Comparison of ENCODE assay signal across 8 mouse cellular contexts in the genomic region with DNA sequence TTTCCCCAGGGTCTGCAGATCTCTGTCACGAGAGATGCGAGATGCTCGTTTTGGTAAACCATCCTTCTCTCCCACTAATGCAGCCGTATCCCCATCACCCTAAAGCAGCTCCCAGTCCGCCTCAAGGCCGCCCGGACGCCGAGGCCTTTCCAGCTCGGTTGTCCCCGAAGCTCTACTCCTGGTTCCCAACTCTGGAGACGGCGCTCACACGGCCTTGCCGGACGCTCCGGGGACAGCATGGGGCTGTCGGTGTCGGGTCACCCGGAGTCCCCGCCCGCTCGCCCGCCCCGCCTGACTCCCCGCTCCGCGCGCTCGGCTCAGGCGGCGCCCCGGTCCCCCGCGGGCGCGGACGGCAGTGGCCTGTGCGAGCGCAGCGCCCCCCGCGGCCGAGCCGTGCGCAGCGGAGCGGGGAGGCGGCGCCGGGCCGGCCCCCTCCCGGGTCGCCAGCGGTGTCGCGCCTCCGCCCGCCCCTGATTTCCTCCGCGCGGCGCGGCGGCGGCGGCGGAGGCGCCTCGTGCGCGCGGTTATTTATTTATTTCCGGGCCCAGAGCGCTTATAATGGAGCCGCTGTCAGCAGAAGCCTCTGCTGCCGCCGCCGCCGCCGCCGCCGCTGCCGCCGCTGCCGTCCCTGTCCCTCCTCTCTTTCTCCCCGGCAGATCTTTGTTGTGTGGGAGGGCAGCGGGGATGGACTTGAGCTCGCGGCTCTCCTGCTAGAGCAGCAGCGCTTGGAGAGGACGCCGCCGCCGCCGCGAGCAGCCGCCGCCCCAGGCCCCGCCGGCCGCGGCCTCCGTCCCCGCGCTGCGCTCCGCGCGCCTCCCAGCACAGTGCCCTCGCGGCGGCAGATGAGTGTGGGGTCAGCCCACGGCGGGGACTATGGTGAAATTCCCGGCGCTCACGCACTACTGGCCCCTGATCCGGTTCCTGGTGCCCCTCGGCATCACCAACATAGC. TPM values are rescaled to one million over a fixed set of nuclear protein-coding genes. Genes with fewer than 3 reads are reported as not detected.
DNase-seq lines count a peak whose midpoint lies in the region; ATAC-seq and TF ChIP-seq lines count a peak whose summit lies in the region.

A gene (plus strand): TSS at position 547 of the 950 bp plus-strand sequence.

- H3K4me3 ChIP-seq in C2C12 (ENCODE audit: insufficient read depth, poor library complexity, severe bottlenecking) (peak within 1 kb of the TSS; percentile 97), myocyte (peak within 1 kb of the TSS; percentile 56)
- peak within 1 kb of the TSS; percentile 81 for H3K4me3 ChIP-seq in forebrain, embryonic 10.5 days
- H3K4me3 ChIP-seq in heart, embryonic 13.5 days, result peak within 1 kb of the TSS; percentile 72
- H3K4me3 ChIP-seq in kidney, postnatal 0 days (replicated peaks; ENCODE audit: low read depth, low read length), result peak within 1 kb of the TSS; percentile 81
- H3K4me3 ChIP-seq in liver, embryonic 12.5 days, result peak within 1 kb of the TSS; percentile 90

- H3ac ChIP-seq in C2C12 (ENCODE audit: control insufficient read depth, insufficient read length, low read depth) (peak within 1 kb of the TSS; percentile 96), myocyte (ENCODE audit: control insufficient read depth, insufficient read length) (peak within 1 kb of the TSS; percentile 65)

- peaks cover 23% of the 10 kb centered on the region for H3K36me3 ChIP-seq in C2C12 (ENCODE audit: control insufficient read depth, insufficient read depth)
- H3K36me3 ChIP-seq in forebrain, embryonic 10.5 days (replicated peaks), result no peaks in the 10 kb centered on the region
- H3K36me3 ChIP-seq in heart, embryonic 13.5 days, result no peaks in the 10 kb centered on the region; the same call in 1 of the 2 replicates
- no peaks in the 10 kb centered on the region for H3K36me3 ChIP-seq in kidney, postnatal 0 days (ENCODE audit: insufficient read depth, low read length)
- H3K36me3 ChIP-seq in liver, embryonic 12.5 days, result peaks cover 6% of the 10 kb centered on the region; the same call in 1 of the 2 replicates
- H3K36me3 ChIP-seq in myocyte (ENCODE audit: control insufficient read depth, insufficient read depth), result peaks cover under 1% of the 10 kb centered on the region

- peak; percentile 25; the same call in 1 of the 2 replicates for TF ChIP-seq POLR2A in brain, embryonic 14.5 days (IDR thresholded peaks at IDR 0.05; ENCODE audit: borderline replicate concordance, extremely low read depth, insufficient read depth, insufficient read length, poor library complexity, severe bottlenecking)
- peak; percentile 75 for TF ChIP-seq POLR2A in myocyte (IDR thresholded peaks at IDR 0.05; ENCODE audit: insufficient read length, low read depth)

- peaks cover 42% of the 10 kb centered on the region for H3K79me3 ChIP-seq in C2C12 (ENCODE audit: low read depth)

- H3K27me3 ChIP-seq in C2C12 (ENCODE audit: control insufficient read depth, insufficient read depth, insufficient read length) (no peaks in the 10 kb centered on the region), myocyte (ENCODE audit: control insufficient read depth, insufficient read depth, insufficient read length) (no peaks in the 10 kb centered on the region)
- peaks cover 22% of the 10 kb centered on the region for H3K27me3 ChIP-seq in forebrain, embryonic 10.5 days (ENCODE audit: poor library complexity, severe bottlenecking)
- no peaks in the 10 kb centered on the region for H3K27me3 ChIP-seq in heart, embryonic 13.5 days (replicated peaks)
- no peaks in the 10 kb centered on the region for H3K27me3 ChIP-seq in kidney, postnatal 0 days (ENCODE audit: insufficient read depth, low read length)
- no peaks in the 10 kb centered on the region for H3K27me3 ChIP-seq in liver, embryonic 12.5 days (replicated peaks)

- H3K4me1 ChIP-seq in forebrain, embryonic 10.5 days, result peaks cover 29% of the 10 kb centered on the region
- H3K4me1 ChIP-seq in heart, embryonic 13.5 days, result peaks cover 26% of the 10 kb centered on the region
- no peaks in the 10 kb centered on the region for H3K4me1 ChIP-seq in kidney, postnatal 0 days (replicated peaks; ENCODE audit: insufficient read depth, low read length)
- peaks cover 47% of the 10 kb centered on the region for H3K4me1 ChIP-seq in liver, embryonic 12.5 days

- H3K9me3 ChIP-seq in forebrain, embryonic 10.5 days, result no peaks in the 10 kb centered on the region
- H3K9me3 ChIP-seq in heart, embryonic 13.5 days, result peaks cover 3% of the 10 kb centered on the region; the same call in 1 of the 2 replicates
- no peaks in the 10 kb centered on the region for H3K9me3 ChIP-seq in kidney, postnatal 0 days (replicated peaks; ENCODE audit: low read length)
- H3K9me3 ChIP-seq in liver, embryonic 12.5 days (replicated peaks), result no peaks in the 10 kb centered on the region

- under 1% methylated on average over 117 of the region's 120 CpGs for WGBS in forebrain, embryonic 10.5 days
- under 1% methylated on average over 93 of the region's 120 CpGs for WGBS in heart, embryonic 13.5 days
- under 1% methylated on average over 98 of the region's 120 CpGs for WGBS in kidney, postnatal 0 days
- 1% methylated on average over 116 of the region's 120 CpGs for whole genome bisulfite sequencing in liver, embryonic 12.5 days (ENCODE audit: insufficient replicate concordance)

- ATAC-seq in heart, embryonic 13.5 days (ENCODE audit: extremely low read depth, insufficient number of reproducible peaks, low FRiP score, low TSS enrichment), result peak; percentile 86
- peak; percentile 89 for ATAC-seq in kidney, postnatal 0 days (replicated peaks; ENCODE audit: low FRiP score, low read depth)
- peak; percentile 89 for ATAC-seq in liver, embryonic 12.5 days

- H3K27ac ChIP-seq in forebrain, embryonic 10.5 days, result peak within 1 kb of the TSS; percentile 90
- H3K27ac ChIP-seq in heart, embryonic 13.5 days (replicated peaks), result peak within 1 kb of the TSS; percentile 88
- peak within 1 kb of the TSS; percentile 64 for H3K27ac ChIP-seq in kidney, postnatal 0 days
- H3K27ac ChIP-seq in liver, embryonic 12.5 days, result peak within 1 kb of the TSS; percentile 92

- peak within 1 kb of the TSS; percentile 86 for H3K4me2 ChIP-seq in heart, embryonic 13.5 days
- H3K4me2 ChIP-seq in kidney, postnatal 0 days (ENCODE audit: low read length), result peak within 1 kb of the TSS; percentile 93
- H3K4me2 ChIP-seq in liver, embryonic 12.5 days, result peak within 1 kb of the TSS; percentile 90
- H3K4me2 ChIP-seq in myocyte (ENCODE audit: low read depth), result peak within 1 kb of the TSS; percentile 92

- peaks cover 53% of the 10 kb centered on the region for H3K79me2 ChIP-seq in C2C12 (ENCODE audit: control insufficient read depth, insufficient read depth)
- H3K79me2 ChIP-seq in myocyte (ENCODE audit: control insufficient read depth, insufficient read depth), result peaks cover 46% of the 10 kb centered on the region

- peak; percentile 98 for TF ChIP-seq CTCF in C2C12 (IDR thresholded peaks at IDR 0.05; ENCODE audit: control insufficient read depth, insufficient read depth, insufficient read length)
- peak; percentile 49; the same call in 1 of the 2 replicates for TF ChIP-seq CTCF in brain, embryonic 14.5 days (IDR thresholded peaks at IDR 0.05; ENCODE audit: borderline replicate concordance, extremely low read depth, insufficient read depth, insufficient read length)
- no peak for TF ChIP-seq CTCF in kidney, postnatal 0 days (IDR thresholded peaks at IDR 0.05; ENCODE audit: low read depth)

- DNase-seq in brain, embryonic 14.5 days (ENCODE audit: low read depth), result peak; percentile 84
- DNase-seq in forebrain, embryonic 10.5 days (ENCODE audit: extremely low spot score, low spot score), result peak; percentile 73
- DNase-seq in kidney, postnatal 0 days (ENCODE audit: low spot score), result peak; percentile 81
- DNase-seq in spleen, postnatal 36 days (ENCODE audit: low spot score in 2 of 2), result peak; percentile 75 to 78

- H3K9ac ChIP-seq in heart, embryonic 13.5 days, result peak within 1 kb of the TSS; percentile 93
- peak within 1 kb of the TSS; percentile 79 for H3K9ac ChIP-seq in kidney, postnatal 0 days (ENCODE audit: low read depth, low read length)
- H3K9ac ChIP-seq in liver, embryonic 12.5 days, result peak within 1 kb of the TSS; percentile 92

TF ChIP-seq in C2C12, 6 proteins besides CTCF, POLR2A, EP300 and RAD21:
- TF ChIP-seq USF1 (IDR thresholded peaks at IDR 0.05; ENCODE audit: low read depth), result no peak
- TF ChIP-seq MYOG (IDR thresholded peaks at IDR 0.05; ENCODE audit: control insufficient read depth, extremely low read depth, insufficient read length), result no peak
- no peak for TF ChIP-seq FOSL1 (IDR thresholded peaks at IDR 0.05; ENCODE audit: insufficient read depth, low read length, poor library complexity, severe bottlenecking)
- TF ChIP-seq MAX (IDR thresholded peaks at IDR 0.05), result peak; percentile 52
- TF ChIP-seq MYOD1 (IDR thresholded peaks at IDR 0.05; ENCODE audit: control insufficient read depth, insufficient read length, low read depth), result no peak
- no peak for TF ChIP-seq CEBPB (IDR thresholded peaks at IDR 0.05; ENCODE audit: low read depth)

TF ChIP-seq in myocyte, 11 proteins besides CTCF, POLR2A, EP300 and RAD21:
- peak; percentile 16 for TF ChIP-seq POLR2AphosphoS2 (IDR thresholded peaks at IDR 0.05; ENCODE audit: insufficient read length, low read depth)
- peak in 1 of 3 experiments; percentile 42 for TF ChIP-seq MYOG (IDR thresholded peaks at IDR 0.05; ENCODE audit: control insufficient read depth in 1 of 3, insufficient read depth in 1 of 3, insufficient read length in 2 of 3, low read depth in 2 of 3)
- TF ChIP-seq MYOD1 (IDR thresholded peaks at IDR 0.05; ENCODE audit: control insufficient read depth in 1 of 3, insufficient read length in 2 of 3, low read depth in 2 of 3), result peak in 1 of 3 experiments; percentile 58
- TF ChIP-seq MAX (IDR thresholded peaks at IDR 0.05; ENCODE audit: low read depth), result no peak
- no peak for TF ChIP-seq REST (IDR thresholded peaks at IDR 0.05; ENCODE audit: insufficient read depth, insufficient read length)
- no peak for TF ChIP-seq CEBPB (IDR thresholded peaks at IDR 0.05; ENCODE audit: insufficient read depth, poor library complexity, severe bottlenecking)
TF ChIP-seq in myocyte: peak in this region for 3.

RNA-seq across cellular contexts. Expression of the gene that starts here (rescaled TPM):
- 292 TPM for polyA plus RNA-seq in C2C12 (2012; fragmentation: generic; extraction: Trizol)
- 34.5 and 35.9 TPM in 2 replicates for polyA plus RNA-seq in brain, embryonic 14.5 days (2012; rRNA removed)
- 5.4 and 5.5 TPM in 2 replicates for polyA plus RNA-seq in forebrain, embryonic 10.5 days (2016; fragmentation: Nextera tagmentation; extraction: Ambion mirVana)
- polyA plus RNA-seq in heart, embryonic 13.5 days (2015; fragmentation: Nextera tagmentation; extraction: Ambion mirVana), result 9.1 and 10.6 TPM in 2 replicates
- polyA plus RNA-seq in kidney, postnatal 0 days (2015; fragmentation: Nextera tagmentation; extraction: Ambion mirVana), result 10.0 and 11.0 TPM in 2 replicates
- polyA plus RNA-seq in liver, embryonic 12.5 days (2016; fragmentation: Nextera tagmentation; extraction: Ambion mirVana), result 13.6 and 14.2 TPM in 2 replicates
- polyA plus RNA-seq in myocyte (2012; fragmentation: generic; extraction: Trizol), result 103 TPM

Comparison
In these comparisons a context has a peak if more than half of its experiments do, and no peak if none do; other contexts are left out.
1. Peak in every context shown above with its lines: DNase-seq, ATAC-seq, H3K4me3 ChIP-seq and H3K27ac ChIP-seq.